Mouse (Mus musculus): ENCODE data around the gene Tmem160.

Gene Tmem160

DNA sequence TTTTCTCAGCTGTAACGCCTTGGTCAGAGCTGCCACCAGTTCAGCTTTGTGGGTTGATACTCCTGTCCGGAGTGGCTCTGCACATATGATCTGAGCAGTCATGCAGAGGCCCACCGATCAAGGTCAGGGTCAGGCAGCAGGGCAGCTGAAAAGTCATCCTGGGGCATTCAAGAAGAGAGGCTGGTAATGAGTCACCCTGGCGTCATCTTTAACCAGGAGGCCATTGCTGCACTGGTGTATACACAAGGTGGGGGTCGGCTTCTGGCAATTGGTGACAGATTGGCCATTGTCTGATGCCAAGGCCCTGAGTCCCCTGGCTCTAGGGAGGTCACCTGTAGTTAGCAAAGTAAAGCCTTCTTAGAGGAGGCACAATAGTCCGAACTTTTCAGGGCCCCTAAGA, 923 bp upstream of the Tmem160 start:
- 85% methylated on average over 6 of the region's 6 CpGs for WGBS

DNA sequence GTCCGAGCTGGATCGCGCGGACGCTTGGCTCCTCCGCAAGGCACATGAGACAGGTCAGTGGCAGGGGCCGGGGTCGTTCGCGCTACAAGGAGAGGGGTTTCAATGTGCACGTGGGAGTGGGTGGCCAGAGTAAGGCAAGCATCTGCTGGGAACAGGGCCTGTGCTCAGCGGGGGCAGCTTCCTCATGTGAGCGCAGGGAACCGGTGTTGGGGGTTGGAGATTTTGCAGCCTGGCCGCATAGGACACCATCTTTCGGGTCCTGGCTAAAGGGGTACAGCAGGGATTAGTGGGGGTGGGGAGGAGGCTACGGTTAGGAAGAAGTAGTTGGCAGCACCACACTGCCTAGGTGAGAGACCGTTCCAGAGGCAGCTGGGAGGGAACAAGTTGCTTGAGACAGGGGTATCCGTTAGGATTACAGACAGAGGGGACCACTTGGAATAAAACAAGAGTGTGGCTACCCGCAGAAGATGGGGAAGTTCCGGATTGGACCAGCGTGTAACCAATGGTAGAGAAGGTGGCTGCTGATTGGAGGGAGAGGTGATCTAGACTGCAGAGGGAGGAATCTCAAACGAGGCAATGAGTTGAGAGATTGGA, 636 bp downstream of the Tmem160 start:
- WGBS = under 1% methylated on average over 23 of the region's 23 CpGs

DNA sequence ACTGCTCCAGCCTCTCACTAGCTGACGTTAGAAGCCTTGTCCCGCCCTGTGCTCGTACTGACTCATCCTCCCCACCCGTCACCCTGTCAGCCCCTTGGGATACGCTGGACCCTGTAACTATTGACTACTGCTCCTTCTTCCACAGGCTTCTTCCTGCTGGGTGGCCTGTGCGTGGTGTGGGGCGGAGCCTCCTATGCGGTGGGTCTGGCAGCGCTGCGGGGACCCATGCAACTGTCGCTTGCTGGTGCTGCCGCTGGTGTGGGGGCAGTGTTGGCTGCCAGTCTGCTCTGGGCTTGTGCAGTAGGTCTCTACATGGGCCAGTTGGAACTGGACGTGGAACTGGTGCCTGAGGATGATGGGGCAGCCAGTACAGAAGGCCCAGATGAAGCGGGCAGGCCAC, 2.4 kb downstream of the Tmem160 start:
- 93% methylated on average over 14 of the region's 14 CpGs for WGBS

DNA sequence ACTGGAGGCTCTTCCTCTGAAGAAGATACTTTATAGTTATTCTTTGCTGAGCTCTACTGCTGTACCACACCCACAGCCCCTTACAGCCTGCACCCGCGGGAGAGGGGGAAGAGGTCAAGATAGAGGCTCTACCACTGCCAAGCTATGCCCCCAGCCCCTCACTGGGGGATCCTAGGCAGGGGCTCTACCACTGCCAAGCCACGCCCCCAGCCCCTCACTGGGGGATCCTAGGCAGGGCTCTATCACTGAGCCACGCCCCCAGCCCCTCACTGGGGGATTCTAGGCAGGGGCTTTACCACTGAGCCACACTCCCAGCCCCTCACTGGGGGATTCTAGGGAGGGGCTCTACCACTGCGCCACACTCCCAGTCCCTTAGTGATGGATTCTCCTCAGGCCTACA, 3.7 kb downstream of the Tmem160 start:
- 85% methylated on average over 5 of the region's 5 CpGs for WGBS

DNA sequence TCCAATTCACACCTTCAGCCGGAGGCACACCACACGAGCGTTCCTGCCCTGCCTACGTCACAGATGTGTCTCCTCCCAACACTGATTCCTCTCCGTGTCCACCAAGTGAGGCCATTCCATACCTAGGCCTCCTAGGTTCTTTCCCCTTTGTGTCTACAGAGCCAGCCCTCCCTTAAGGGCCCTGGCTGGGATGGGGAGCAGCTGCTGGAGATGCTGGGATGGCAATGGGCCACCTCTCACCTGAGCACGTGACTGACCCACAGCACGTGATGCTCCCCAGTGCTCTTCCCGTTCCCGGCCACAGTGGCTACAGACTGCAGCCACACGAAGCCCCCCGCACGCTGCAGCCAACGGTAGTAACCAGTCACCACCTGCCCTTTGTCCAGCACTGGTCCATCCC, 8.0 kb downstream of the Tmem160 start:
- WGBS = 67% methylated on average over 13 of the region's 13 CpGs

DNA sequence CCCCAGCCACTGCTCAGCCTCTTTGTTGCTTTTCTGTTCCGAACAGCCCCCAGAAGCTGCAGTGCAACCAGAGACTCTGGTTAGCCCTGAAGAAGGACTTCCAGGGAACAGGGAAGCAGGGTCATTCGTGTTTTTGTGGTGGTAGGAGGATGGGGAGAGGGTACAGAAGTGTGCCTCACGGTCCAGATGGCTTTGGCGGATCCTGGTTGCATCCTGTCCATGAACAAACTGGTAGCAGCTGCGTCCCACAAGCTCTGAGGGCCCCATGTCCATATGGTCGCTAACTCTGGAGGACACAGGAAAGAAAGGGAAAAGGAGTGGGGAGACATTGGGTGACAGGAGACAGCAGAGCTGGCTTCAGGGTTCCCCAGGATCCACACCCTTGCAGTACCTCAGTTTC, 8.6 kb downstream of the Tmem160 start:
- WGBS = 60% methylated on average over 6 of the region's 6 CpGs

DNA sequence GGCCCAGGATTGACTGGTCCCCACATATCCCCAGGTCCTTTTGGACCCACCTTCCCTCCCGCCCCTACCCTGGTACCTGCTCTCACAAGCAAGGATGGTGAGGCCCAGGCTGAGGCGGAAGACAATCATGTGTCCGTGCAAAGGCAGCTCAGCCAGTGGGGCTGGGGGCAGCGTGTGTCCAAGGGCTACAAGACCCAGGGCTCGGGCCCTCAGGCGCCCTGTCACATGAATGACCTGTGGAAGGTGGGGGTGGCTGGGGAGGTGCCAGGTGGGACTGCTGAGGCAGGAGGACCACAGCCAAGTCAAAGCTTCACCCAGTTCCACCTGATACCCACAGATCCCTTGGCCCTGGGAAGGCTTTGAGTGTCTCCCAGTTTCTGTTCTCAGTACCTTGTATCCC, 9.1 kb downstream of the Tmem160 start:
- WGBS = 86% methylated on average over 6 of the region's 6 CpGs

DNA sequence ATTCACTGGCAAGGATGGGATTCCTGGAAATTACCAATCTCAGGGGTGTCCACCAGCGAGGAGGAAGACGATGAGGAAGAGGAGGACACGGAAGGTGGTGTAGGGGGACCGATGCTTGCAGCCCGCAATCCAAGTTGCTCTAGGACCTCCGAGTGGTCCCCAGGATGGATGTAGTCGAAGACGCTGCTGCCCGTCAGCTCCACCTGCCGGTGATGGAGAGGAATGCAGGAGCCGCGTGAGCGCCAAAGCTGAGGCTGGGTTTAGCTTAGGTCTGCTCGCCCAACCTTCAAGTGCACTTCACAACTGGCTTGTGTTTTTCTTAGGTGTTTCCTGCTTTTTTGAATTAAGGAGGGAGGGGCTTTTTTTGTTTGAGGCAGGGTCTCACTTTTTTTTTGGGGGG, 10.6 kb downstream of the Tmem160 start:
- 1% methylated on average over 14 of the region's 14 CpGs for WGBS

DNA sequence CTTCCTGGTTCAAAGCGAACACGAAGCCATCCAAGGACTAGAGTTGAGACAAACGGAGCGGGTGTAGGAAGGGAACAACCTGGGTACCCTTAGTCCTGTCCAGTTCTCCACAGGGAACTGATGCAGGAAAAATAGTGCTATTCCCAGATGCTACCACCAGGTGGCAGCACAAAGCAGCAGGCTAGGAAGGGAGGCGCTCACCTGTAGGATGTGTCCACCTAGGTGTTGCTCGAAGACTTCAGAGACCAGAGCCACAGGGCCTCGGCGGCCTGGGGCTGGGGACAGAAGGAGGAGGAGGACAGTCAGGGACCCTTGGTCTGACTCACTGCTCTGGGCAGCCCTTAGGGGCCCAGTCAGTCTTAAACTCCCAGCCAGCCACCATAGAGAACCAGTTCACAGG, 12.6 kb downstream of the Tmem160 start:
- WGBS = 10% methylated on average over 8 of the region's 8 CpGs

DNA sequence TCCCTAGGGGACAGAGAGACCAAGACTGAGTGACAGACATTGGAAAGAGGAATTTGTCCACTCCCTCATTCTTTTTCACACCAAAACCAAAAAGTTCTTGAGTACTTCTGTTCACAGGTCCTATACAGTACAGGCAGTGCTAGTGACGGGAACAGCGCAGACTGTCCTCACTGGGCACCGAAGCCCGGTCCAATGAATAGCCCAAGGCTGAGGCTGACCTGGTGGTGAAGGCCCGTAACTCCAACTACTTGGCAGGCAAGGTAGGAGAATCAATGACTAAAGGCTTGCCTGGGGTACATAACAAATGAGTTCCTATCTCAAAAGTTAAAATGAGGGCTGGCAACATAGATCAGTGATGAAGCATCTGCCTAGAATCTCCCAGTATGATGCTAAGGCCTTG, 13.0 kb downstream of the Tmem160 start:
- 95% methylated on average over 5 of the region's 5 CpGs for WGBS

DNA sequence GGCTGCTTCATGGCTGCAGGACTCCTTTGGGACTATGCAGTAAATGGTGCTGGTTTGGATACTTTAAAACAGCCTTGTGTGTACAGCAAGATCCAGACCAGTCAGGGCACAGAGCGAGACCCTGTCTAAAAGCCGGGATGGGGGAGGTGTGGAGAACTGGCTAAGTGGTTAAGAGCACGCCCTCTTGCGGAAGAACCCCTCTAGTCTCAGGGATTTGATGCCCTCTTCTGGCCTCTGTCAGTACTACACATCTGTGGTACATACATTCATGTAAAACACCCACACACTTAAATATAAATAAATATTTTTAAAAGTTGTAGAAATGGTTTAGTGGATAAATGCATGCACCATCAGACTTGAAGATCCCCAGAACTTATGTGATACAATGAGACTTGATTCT, 14.0 kb downstream of the Tmem160 start:
- WGBS = 67% methylated on average over 4 of the region's 4 CpGs

DNA sequence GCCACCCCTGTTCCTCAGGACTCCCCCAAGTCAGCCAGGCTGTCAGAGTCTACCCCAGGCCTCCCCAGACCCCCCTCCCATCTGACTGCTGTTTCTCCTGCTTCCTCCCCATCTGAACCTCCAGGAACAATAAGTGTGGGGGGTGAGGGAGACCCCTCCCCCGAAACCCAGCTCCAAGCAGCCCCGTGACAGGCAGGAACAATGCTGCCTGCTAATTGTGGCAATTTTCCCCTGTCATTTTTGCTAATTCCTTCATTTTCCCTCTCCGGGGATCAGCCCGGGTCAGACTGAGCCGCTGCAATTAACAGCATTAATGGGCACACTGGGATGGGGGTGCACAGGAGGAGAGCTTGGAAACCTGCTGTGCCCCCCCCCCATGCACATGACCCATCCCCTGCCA, 15.5 kb downstream of the Tmem160 start:
- WGBS = 13% methylated on average over 5 of the region's 5 CpGs

DNA sequence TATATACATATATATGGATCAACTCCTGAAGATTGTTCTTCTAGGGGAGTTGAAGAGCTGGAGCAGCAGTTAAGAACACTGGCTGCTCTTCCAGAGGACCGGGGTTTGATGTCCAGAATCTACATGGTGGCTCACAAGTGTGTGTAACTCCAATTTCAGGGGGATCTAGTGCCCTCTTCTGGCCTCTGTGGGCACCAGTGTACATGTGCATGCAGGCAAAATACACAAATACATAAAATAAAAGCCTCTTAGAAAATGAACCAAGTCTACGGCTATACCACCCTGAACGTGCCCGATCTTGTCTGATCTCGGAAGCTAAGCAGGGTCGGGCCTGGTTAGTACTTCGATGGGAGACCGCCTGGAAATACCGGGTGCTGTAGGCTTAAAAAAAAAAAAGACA, 19.0 kb downstream of the Tmem160 start:
- WGBS = 57% methylated on average over 9 of the region's 9 CpGs

DNA sequence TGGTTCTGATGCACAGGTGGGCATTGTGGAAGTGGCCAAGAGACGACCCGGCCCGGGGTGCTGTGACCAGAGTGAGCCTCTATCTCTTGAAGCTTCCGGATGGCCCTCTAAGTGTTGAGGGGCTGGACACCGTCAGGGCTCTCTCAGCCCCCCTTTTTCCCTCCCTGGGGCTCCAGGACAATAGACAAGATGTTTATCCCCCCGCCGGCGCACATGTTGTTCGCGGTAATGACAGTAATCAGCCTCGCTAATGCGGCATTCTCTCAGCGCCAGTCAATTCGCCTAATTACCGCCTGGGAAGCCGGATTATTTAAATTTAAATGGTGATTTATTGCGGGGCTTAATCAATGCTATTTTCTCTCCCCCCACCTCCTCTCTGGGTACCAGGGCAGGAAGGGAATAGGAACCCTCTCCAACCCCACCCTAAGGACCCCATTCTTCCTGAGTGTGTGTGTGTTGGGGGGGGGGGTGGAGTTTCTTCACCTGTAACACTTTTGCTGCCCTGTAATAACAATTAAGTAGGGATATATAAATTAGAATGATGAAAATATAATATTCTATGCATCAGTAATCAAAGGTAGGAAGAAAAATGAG, 19.6 kb downstream of the Tmem160 start:
- WGBS = 36% methylated on average over 17 of the region's 17 CpGs

DNA sequence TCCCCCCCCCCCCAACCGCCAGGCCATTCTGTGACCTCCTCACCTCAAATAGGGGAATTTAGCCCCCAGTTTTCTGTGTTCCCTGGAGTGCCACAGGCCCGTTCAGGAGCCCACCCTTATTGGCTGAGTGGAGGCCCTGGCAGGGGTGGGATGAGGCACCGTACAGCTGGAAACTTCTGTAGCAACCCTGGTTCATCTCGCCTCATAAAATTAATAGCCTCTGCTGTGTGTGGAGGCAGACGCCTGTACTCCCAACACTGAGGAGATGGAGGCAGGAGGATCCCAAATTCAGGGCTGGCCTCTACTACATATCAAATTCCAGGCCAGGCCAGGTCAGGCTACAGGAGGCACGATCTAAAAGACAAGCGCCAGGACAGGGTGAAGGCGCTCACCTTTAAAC, 21.3 kb downstream of the Tmem160 start:
- 85% methylated on average over 8 of the region's 8 CpGs for WGBS

DNA sequence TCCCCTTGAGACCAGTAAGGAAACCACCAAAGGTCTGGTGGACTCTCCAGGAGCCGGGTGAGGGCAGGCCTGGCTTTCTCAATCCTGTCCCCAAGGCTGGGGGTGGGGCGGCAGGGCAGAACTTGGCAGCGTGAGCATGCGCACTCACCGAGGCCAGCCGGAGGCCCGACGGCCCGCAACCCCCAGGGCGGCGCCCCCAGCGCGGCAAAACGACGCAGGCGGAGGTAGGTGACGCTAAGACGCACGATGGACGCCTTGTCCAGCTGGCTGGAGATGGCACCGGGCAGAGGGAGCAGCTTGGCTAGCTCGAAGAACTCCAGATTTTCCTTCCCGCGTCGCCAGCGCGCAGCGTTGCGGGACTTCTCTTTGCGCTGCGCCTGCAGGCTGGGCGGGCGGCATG, 21.9 kb downstream of the Tmem160 start:
- 15% methylated on average over 33 of the region's 33 CpGs for whole genome bisulfite sequencing

DNA sequence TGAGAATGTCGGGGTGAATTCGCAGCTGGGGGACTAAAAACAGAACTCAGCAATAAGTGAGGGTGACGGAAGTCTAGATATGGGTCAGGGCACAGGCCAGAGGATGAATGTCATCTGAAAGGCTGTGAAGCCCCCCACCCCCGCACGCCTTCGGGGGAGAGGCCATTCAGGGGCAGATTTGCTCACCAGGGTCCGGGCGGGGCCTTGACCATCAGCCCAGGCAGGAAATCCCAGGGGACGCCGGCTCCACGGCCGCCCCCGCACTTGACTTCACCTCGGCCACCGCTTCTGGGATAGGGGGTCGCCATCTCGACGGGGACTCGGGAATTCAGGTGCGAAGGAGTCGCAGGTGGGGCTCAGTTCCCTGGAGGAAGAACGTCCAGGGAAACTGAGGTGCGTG, 22.7 kb downstream of the Tmem160 start:
- 4% methylated on average over 23 of the region's 23 CpGs for WGBS

DNA sequence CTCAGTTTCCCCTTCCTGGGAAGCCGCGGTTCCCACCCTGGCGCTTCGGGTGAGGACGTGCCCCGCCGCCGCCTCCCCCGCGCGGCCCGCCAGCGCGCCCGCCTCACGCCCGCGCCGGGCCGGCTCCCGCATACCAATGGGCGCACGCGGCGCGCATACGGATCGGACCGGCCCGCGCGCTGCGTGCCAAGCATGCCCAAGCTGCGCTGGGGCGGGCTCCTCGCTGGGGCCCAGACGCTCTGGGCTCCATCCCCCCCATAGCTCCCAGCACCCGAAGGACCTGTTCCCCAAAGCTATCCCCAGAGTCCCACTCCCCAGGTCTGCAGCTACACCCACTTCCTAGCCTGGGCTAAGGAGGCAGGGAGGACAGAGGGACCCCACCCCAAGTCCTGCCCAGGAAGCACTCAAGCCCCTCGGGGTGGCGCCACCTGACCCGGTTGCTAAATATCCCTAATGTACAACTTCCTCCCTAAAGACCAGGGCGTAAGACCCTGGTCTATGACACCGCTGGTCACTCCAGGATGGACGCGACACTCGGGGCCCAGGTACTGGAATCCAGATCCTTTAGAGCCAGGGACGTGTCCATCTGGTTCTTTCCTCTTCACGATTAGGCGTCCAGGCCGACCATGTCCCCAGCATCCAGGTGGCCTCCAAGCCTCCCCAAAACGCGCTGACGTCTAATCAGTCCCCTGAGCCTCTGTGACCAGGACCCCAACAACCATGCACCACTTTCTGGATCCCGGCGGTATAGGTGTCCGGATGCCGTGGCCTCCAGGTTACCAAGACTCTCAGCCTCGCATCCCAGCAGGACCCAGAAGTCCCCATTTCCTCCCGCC, 23.4 kb downstream of the Tmem160 start:
- 2% methylated on average over 59 of the region's 59 CpGs for WGBS

DNA sequence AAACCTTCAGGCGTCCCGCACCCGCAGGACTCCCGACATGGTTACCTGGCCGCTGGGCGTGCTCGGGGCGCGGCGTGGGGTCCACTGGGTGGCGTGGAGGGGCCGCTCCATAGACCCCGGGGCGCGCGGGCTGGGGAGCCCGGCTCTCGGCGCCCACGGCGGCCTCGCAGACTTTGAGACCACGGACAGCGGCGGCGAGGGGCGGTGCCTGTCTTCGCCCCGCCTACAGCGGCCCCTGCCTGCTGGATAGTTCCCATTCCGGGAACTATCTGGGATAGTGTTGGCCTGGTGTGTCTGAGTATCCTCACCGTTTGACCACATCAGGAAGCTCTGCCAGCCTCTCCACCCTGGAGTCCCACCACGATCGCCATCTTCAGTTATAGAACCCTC, 24.0 kb downstream of the Tmem160 start:
- WGBS = 6% methylated on average over 34 of the region's 34 CpGs

DNA sequence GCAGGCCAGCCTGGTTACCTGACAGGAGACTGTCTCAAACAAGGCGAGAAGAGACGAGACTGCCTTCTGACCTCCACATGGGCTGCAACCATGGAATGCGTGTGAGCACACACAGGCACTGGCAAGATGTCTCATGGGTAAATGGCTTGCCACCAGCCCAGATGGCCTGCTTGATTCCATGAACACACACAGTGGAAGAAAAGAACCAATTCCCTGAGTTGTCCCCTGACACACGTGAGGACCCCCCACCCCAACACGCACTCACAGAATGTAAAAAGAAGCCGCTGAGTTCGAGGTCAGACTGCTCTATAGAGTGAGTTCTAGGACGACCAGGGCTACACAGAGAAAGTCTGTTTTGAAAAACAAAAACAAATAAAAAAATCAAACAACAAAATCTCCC, 25.0 kb downstream of the Tmem160 start, which contains the start of gene Npas1:
Npas1 (minus strand) TSS at position 101 of the 400 bp plus-strand sequence.
- 94% methylated on average over 8 of the region's 8 CpGs for WGBS

DNA sequence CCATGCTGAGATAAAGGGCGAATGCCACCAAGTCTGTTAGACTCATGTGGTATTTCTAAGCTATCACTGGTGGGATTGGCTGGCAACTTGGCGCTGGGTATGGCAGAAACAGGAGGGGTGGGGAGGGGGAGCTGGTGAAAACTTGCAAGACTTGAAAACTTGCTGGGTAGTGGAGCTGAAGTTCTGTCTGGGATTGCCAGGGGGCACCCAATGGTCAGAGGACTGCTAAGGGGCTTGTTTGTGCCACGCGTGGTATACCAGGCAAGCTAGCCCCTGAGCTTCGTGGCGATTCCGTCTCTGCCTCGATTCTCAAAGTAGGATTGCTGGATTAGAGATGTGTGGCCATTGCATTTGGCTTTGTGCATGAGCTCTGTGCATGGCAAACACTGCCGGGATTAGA, 37.4 kb downstream of the Tmem160 start:
- WGBS = 86% methylated on average over 9 of the region's 9 CpGs

DNA sequence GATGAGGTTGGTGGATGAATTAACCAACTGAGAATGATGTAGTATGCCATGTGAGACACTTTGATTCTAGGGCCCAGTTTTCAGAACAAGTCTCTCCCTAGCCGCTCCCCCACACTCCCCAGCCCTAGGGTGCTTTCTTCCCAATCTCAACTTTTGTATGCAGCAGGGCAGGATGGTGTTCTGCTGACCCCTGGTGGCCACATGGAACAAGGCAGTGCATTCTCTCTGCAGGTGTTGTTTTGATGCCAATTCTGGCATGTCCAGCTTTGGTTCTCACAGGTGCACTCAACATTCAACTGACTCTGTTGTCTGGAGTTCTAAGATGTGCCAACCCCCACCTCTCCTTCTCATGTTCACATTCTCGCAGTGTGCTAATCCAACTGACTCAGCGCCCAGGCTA, 39.2 kb downstream of the Tmem160 start:
- WGBS = 18% methylated on average over 3 of the region's 3 CpGs

DNA sequence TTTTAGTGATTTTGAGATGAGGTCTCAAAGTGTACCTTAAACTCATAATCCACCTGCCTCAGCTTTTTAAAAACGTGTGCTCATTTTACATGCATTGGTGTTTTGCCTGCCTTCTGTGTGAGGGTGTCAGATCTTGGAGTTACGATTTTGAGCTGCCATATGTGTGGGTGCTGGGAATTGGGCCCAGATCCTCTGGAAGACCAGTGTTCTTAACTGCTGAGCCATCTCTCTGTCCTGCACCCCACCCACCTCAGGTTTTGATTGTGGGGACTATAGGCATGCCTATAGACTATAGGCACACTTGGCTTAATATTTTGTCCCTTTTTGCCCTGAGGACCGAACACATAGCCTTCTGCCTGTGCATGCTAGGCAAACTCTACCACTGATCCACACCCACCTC, 39.6 kb downstream of the Tmem160 start:
- 45% methylated on average over 3 of the region's 3 CpGs for WGBS

All from cerebral cortex, adult 2 months (tissue).